Comparison of ENCODE assay signal across 20 mouse cellular contexts in the genomic region with DNA sequence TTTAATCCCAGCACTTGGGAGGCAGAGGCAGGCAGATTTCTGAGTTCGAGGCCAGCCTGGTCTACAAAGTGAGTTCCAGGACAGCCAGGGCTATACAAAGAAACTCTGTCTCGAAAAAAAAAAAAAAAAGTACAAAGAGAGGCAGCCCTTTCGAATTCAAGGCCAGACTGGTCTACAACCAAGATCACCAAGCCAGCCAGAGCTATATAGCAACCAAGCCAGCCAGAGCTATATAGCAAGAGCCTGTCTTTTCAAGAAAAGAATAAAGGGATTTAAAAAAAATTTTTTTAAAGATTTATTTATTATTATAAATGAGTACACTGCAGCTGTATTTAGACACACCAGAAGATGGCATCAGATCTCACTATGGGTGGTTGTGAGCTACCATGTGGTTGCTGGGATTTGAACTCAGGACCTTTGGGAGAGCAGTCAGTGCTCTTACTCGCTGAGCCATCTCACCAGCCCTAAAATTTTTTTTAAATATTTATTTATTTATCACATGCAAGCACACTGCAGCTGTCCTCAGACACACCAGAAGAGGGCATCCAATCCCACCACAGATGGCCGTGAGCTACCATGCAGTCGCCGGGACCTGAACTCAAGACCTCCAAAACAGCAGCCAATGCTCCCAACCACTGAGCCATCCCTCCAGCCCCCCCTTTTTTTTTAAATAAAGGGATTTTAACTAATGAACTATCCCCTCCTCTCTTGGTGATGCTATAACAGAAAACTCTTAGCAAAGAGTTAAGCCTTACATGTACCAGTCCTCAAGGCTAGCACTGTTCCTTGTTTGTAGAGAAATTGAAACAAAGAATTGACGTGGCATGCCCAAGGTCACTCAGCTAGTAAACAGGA. TPM values are rescaled to one million over a fixed set of nuclear protein-coding genes. Genes with fewer than 3 reads are reported as not detected.
DNase-seq lines count a peak whose midpoint lies in the region; ATAC-seq and TF ChIP-seq lines count a peak whose summit lies in the region.
"Not testable (repeated sequence)": the region's sequence is repeated elsewhere in the genome, so short reads cannot be mapped to it uniquely, and the experiment has no call there.
"Had no signal": no experiment of that assay in that cellular context is flagged by ENCODE, and none has a peak within 500 bp of the region (broad histone marks: within the 10 kb centered on the region; RNA-seq: fewer than 3 reads in every experiment).

No protein-coding gene starts in this region.

- not testable (repeated sequence) for H3K27me3 ChIP-seq in intestine, postnatal 0 days (replicated peaks; ENCODE audit: control insufficient read depth, insufficient read depth, low read length); liver, embryonic 11.5 days (replicated peaks; ENCODE audit: control insufficient read depth, insufficient read depth, low read length); liver, embryonic 14.5 days (ENCODE audit: control insufficient read depth, insufficient read depth, low read length); liver, postnatal 0 days (ENCODE audit: insufficient read depth, low read length); spleen, adult 2 months (ENCODE audit: control insufficient read depth, insufficient read depth, low read length)

- H3K9me3 ChIP-seq in intestine, postnatal 0 days (ENCODE audit: control insufficient read depth); liver, embryonic 11.5 days (ENCODE audit: control insufficient read depth, low read length); liver, embryonic 14.5 days (ENCODE audit: control insufficient read depth, low read length); liver, postnatal 0 days (ENCODE audit: low read length): not testable (repeated sequence)

- TF ChIP-seq EP300 in liver, embryonic 14.5 days (IDR thresholded peaks at IDR 0.05; ENCODE audit: low read depth) = not testable (repeated sequence)
- TF ChIP-seq EP300 in liver, postnatal 0 days (IDR thresholded peaks at IDR 0.05; ENCODE audit: low read depth) = peak; percentile 52

- not testable (repeated sequence) for H3K27ac ChIP-seq in intestine, postnatal 0 days (ENCODE audit: low read depth, low read length)
- peak overlapping the region; percentile 79; the same call in 1 of the 2 replicates for H3K27ac ChIP-seq in liver, embryonic 11.5 days (ENCODE audit: low read depth, low read length)
- H3K27ac ChIP-seq in liver, embryonic 14.5 days = peak overlapping the region; percentile 86; the same call in 1 of the 2 replicates
- peak overlapping the region; percentile 93 for H3K27ac ChIP-seq in liver, postnatal 0 days (ENCODE audit: low read depth)
- H3K27ac ChIP-seq in spleen, adult 2 months (ENCODE audit: insufficient read depth, low read length) = peak overlapping the region; percentile 71; the same call in 1 of the 2 replicates

- H3K4me2 ChIP-seq in intestine, postnatal 0 days (replicated peaks; ENCODE audit: low read depth); liver, embryonic 11.5 days; liver, postnatal 0 days (ENCODE audit: low read depth, low read length): not testable (repeated sequence)
- H3K4me2 ChIP-seq in liver, embryonic 14.5 days (ENCODE audit: low read depth) = peak overlapping the region; percentile 80; the same call in 1 of the 2 replicates

- not testable (repeated sequence) for H3K9ac ChIP-seq in intestine, postnatal 0 days (ENCODE audit: low read depth, low read length); liver, embryonic 11.5 days (ENCODE audit: low read depth, low read length); liver, embryonic 14.5 days (replicated peaks); liver, postnatal 0 days (replicated peaks)

- 88% methylated on average over 8 of the region's 8 CpGs for WGBS in intestine, postnatal 0 days
- 84% methylated on average over 8 of the region's 8 CpGs for WGBS in liver, embryonic 11.5 days
- WGBS in liver, embryonic 14.5 days (ENCODE audit: insufficient replicate concordance) = 78% methylated on average over 8 of the region's 8 CpGs
- WGBS in liver, postnatal 0 days (ENCODE audit: insufficient replicate concordance) = 88% methylated on average over 8 of the region's 8 CpGs
- WGBS in spleen, adult 2 months = 86% methylated on average over 8 of the region's 8 CpGs

- not testable (repeated sequence) for TF ChIP-seq POLR2A in spleen, adult 2 months (IDR thresholded peaks at IDR 0.05; ENCODE audit: low read depth, low read length)

- 0 out of 2 replicates have a peak, but pooled peaks have one; percentile 3 for TF ChIP-seq CTCF in intestine, postnatal 0 days (IDR thresholded peaks at IDR 0.05; ENCODE audit: low read depth)
- 0 out of 2 replicates have a peak, but pooled peaks have one; percentile 9 for TF ChIP-seq CTCF in liver, embryonic 14.5 days (IDR thresholded peaks at IDR 0.05; ENCODE audit: low read depth)
- TF ChIP-seq CTCF in liver, postnatal 0 days (IDR thresholded peaks at IDR 0.05; ENCODE audit: low read depth) = peak; percentile 42
- not testable (repeated sequence) for TF ChIP-seq CTCF in spleen, adult 2 months (IDR thresholded peaks at IDR 0.05; ENCODE audit: extremely low read depth, insufficient read depth, insufficient read length, insufficient replicate concordance)

- H3K4me3 ChIP-seq in intestine, postnatal 0 days (ENCODE audit: low read depth, low read length); liver, embryonic 11.5 days (ENCODE audit: low read depth, low read length); liver, embryonic 14.5 days (ENCODE audit: insufficient read depth in 1 of 2, low read depth in 2 of 2, low read length in 2 of 2); liver, postnatal 0 days (ENCODE audit: low read depth, low read length); spleen, adult 2 months (ENCODE audit: extremely low read depth, insufficient read depth, insufficient read length): not testable (repeated sequence)

- not testable (repeated sequence) for H3K36me3 ChIP-seq in intestine, postnatal 0 days (ENCODE audit: control insufficient read depth, insufficient read depth); liver, embryonic 11.5 days (ENCODE audit: control insufficient read depth, insufficient read depth, low read length); liver, embryonic 14.5 days (replicated peaks; ENCODE audit: control insufficient read depth, insufficient read depth, low read depth); liver, postnatal 0 days (replicated peaks; ENCODE audit: insufficient read depth, low read length); spleen, adult 2 months (ENCODE audit: control insufficient read depth, insufficient read depth, low read length)

- not testable (repeated sequence) for H3K4me1 ChIP-seq in intestine, postnatal 0 days (replicated peaks; ENCODE audit: control insufficient read depth, insufficient read depth, low read length); spleen, adult 2 months (ENCODE audit: control insufficient read depth, insufficient read depth, insufficient read length)
- H3K4me1 ChIP-seq in liver, embryonic 11.5 days (replicated peaks; ENCODE audit: control insufficient read depth, insufficient read depth, low read length) = peaks cover 29% of the 10 kb centered on the region
- peaks cover 24 to 34% of the 10 kb centered on the region in 2 experiments for H3K4me1 ChIP-seq in liver, embryonic 14.5 days (replicated peaks; ENCODE audit: control insufficient read depth in 2 of 2, insufficient read depth in 2 of 2, low read length in 1 of 2)
- peaks cover 34% of the 10 kb centered on the region for H3K4me1 ChIP-seq in liver, postnatal 0 days (ENCODE audit: insufficient read depth)

- ATAC-seq in intestine, postnatal 0 days; liver, embryonic 11.5 days (replicated peaks; ENCODE audit: low FRiP score); liver, embryonic 14.5 days (ENCODE audit: insufficient read depth): not testable (repeated sequence)
- ATAC-seq in liver, postnatal 0 days = peak; percentile 46

- peak; percentile 47 for DNase-seq in CD4-positive, CD25-positive, alpha-beta regulatory T cell, adult 2 months (ENCODE audit: low read depth, low spot score)
- DNase-seq in heart, adult 11 months = peak; percentile 58
- DNase-seq in liver, embryonic 11.5 days (ENCODE audit: low spot score); liver, embryonic 14.5 days (ENCODE audit: low read depth in 3 of 3, low spot score in 3 of 3); spleen, adult 2 months (ENCODE audit: low read depth in 1 of 2, low spot score in 2 of 2): not testable (repeated sequence)
- DNase-seq in liver, postnatal 0 days = peak; percentile 60
- DNase-seq in urinary bladder, adult 2 months (ENCODE audit: low spot score) = peak; percentile 7

RNA-seq across cellular contexts. Expression of gene Gstp3, which starts 0.9 kb away (rescaled TPM):
- 68.7 and 72.6 TPM in 2 replicates for polyA plus RNA-seq in intestine, postnatal 0 days (2015; fragmentation: Nextera tagmentation; extraction: Ambion mirVana)
- polyA plus RNA-seq in liver, embryonic 11.5 days (2014; fragmentation: Nextera tagmentation; extraction: Ambion mirVana) = 14.6 and 16.7 TPM in 2 replicates
- 78.5 and 87.0 TPM in 2 replicates for polyA plus RNA-seq in liver, embryonic 14.5 days (2012; rRNA removed)
- 65.7 and 69.6 TPM in 2 replicates for polyA plus RNA-seq in liver, embryonic 14.5 days (2014; fragmentation: Nextera tagmentation; extraction: Ambion mirVana)
- polyA plus RNA-seq in liver, postnatal 0 days (2015; fragmentation: Nextera tagmentation; extraction: Ambion mirVana) = 64.5 and 67.3 TPM in 2 replicates
- 13.0 and 15.7 TPM in 2 replicates for polyA plus RNA-seq in spleen, adult 2 months (2012; rRNA removed)
- 5.5 and 7.1 TPM in 2 replicates for polyA plus RNA-seq in urinary bladder, adult 2 months (2012; rRNA removed)
- polyA plus RNA-seq: brain, embryonic 14.5 days; embryonic facial prominence, embryonic 11.5 days; forebrain, embryonic 10.5 days; forebrain, embryonic 13.5 days; forebrain, embryonic 16.5 days; hindbrain, embryonic 10.5 days; hindbrain, embryonic 13.5 days; hindbrain, embryonic 16.5 days had no signal

RNA-seq across cellular contexts. Expression of gene Gstp2, which starts 14.4 kb away (rescaled TPM):
- 151 and 182 TPM in 2 replicates for polyA plus RNA-seq in intestine, postnatal 0 days (2015; fragmentation: Nextera tagmentation; extraction: Ambion mirVana)
- polyA plus RNA-seq in liver, embryonic 11.5 days (2014; fragmentation: Nextera tagmentation; extraction: Ambion mirVana) = 5.5 and 6.1 TPM in 2 replicates
- 6.6 and 7.9 TPM in 2 replicates for polyA plus RNA-seq in liver, embryonic 14.5 days (2012; rRNA removed)
- 6.9 and 7.3 TPM in 2 replicates for polyA plus RNA-seq in liver, embryonic 14.5 days (2014; fragmentation: Nextera tagmentation; extraction: Ambion mirVana)
- polyA plus RNA-seq in liver, postnatal 0 days (2015; fragmentation: Nextera tagmentation; extraction: Ambion mirVana) = 5.8 and 6.4 TPM in 2 replicates
- polyA plus RNA-seq in spleen, adult 2 months (2012; rRNA removed) = 17.9 and 132 TPM in 2 replicates
- polyA plus RNA-seq in urinary bladder, adult 2 months (2012; rRNA removed) = 69.1 and 69.5 TPM in 2 replicates

RNA-seq across cellular contexts. Expression of gene Cabp2, which starts 21.1 kb away (rescaled TPM):
- not detected in 2 replicates for polyA plus RNA-seq in intestine, postnatal 0 days (2015; fragmentation: Nextera tagmentation; extraction: Ambion mirVana)
- polyA plus RNA-seq in liver, embryonic 11.5 days (2014; fragmentation: Nextera tagmentation; extraction: Ambion mirVana) = 0.51 and 0.52 TPM in 2 replicates
- 0.16 and 0.17 TPM in 2 replicates for polyA plus RNA-seq in liver, embryonic 14.5 days (2012; rRNA removed)
- polyA plus RNA-seq in liver, embryonic 14.5 days (2014; fragmentation: Nextera tagmentation; extraction: Ambion mirVana) = 0.20 and 0.44 TPM in 2 replicates
- 0.38 and 0.43 TPM in 2 replicates for polyA plus RNA-seq in liver, postnatal 0 days (2015; fragmentation: Nextera tagmentation; extraction: Ambion mirVana)
- 7.0 and 8.3 TPM in 2 replicates for polyA plus RNA-seq in spleen, adult 2 months (2012; rRNA removed)
- polyA plus RNA-seq in urinary bladder, adult 2 months (2012; rRNA removed) = not detected in 2 replicates
- polyA plus RNA-seq: activated CD4-positive, CD25-positive, alpha-beta regulatory T cell, adult 4 months; brain, embryonic 14.5 days; embryonic facial prominence, embryonic 11.5 days; embryonic facial prominence, embryonic 14.5 days; forebrain, embryonic 10.5 days; forebrain, embryonic 13.5 days; forebrain, embryonic 16.5 days; heart, embryonic 12.5 days; heart, embryonic 15.5 days; hindbrain, embryonic 10.5 days; hindbrain, embryonic 13.5 days; hindbrain, embryonic 16.5 days had no signal

RNA-seq across cellular contexts. Expression of gene Gstp1, which starts 22.5 kb away (rescaled TPM):
- 746 and 756 TPM in 2 replicates for polyA plus RNA-seq in intestine, postnatal 0 days (2015; fragmentation: Nextera tagmentation; extraction: Ambion mirVana)
- 733 and 765 TPM in 2 replicates for polyA plus RNA-seq in liver, embryonic 11.5 days (2014; fragmentation: Nextera tagmentation; extraction: Ambion mirVana)
- 230 and 274 TPM in 2 replicates for polyA plus RNA-seq in liver, embryonic 14.5 days (2012; rRNA removed)
- polyA plus RNA-seq in liver, embryonic 14.5 days (2014; fragmentation: Nextera tagmentation; extraction: Ambion mirVana) = 511 and 557 TPM in 2 replicates
- polyA plus RNA-seq in liver, postnatal 0 days (2015; fragmentation: Nextera tagmentation; extraction: Ambion mirVana) = 428 and 442 TPM in 2 replicates
- polyA plus RNA-seq in spleen, adult 2 months (2012; rRNA removed) = 179 and 335 TPM in 2 replicates
- 582 and 591 TPM in 2 replicates for polyA plus RNA-seq in urinary bladder, adult 2 months (2012; rRNA removed)

RNA-seq across cellular contexts. Expression of gene Cdk2ap2, which starts 36.7 kb away (rescaled TPM):
- 97.1 and 108 TPM in 2 replicates for polyA plus RNA-seq in intestine, postnatal 0 days (2015; fragmentation: Nextera tagmentation; extraction: Ambion mirVana)
- 121 and 135 TPM in 2 replicates for polyA plus RNA-seq in liver, embryonic 11.5 days (2014; fragmentation: Nextera tagmentation; extraction: Ambion mirVana)
- 52.5 and 64.8 TPM in 2 replicates for polyA plus RNA-seq in liver, embryonic 14.5 days (2012; rRNA removed)
- polyA plus RNA-seq in liver, embryonic 14.5 days (2014; fragmentation: Nextera tagmentation; extraction: Ambion mirVana) = 99.9 and 101 TPM in 2 replicates
- 91.2 and 91.9 TPM in 2 replicates for polyA plus RNA-seq in liver, postnatal 0 days (2015; fragmentation: Nextera tagmentation; extraction: Ambion mirVana)
- polyA plus RNA-seq in spleen, adult 2 months (2012; rRNA removed) = 247 and 334 TPM in 2 replicates
- 74.4 and 89.6 TPM in 2 replicates for polyA plus RNA-seq in urinary bladder, adult 2 months (2012; rRNA removed)
